Mouse (Mus musculus): ENCODE measurements at regions not wholly inside any gene's neighbourhood (a gene's known extent, or its start where the extent isn't known, plus 50 kb on each side); places are given as distances from the start of the nearest gene placed in this dataset.
A peak's percentile ranks its signal among the peaks of the same experiment; 100 is the strongest.

DNA sequence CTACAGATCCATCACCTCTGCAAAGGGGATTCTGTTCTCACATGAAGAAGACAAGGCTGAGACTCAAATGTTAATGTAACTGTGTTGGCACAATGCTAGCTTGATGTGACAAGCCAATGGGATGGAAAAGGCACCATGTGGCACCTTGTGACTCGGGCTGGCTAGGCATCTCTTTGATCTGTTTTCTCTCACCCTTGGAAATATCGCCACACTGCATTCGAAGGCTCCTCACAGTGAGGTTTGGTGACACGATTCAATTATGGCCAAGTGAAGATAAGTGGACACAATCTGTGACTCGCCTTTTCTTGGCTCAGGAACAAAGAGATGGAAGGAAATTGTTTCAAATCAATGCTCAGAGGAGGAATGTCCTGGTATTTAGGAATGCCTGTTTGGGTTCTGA lies 66.6 kb upstream of the Phyhipl start:
- no peaks in the 10 kb centered on the region for H3K4me1 ChIP-seq
- no peak overlapping the region for H3K4me3 ChIP-seq
- no peaks in the 10 kb centered on the region for H3K27me3 ChIP-seq
- no peak overlapping the region for H3K9ac ChIP-seq
- no peak overlapping the region for H3K4me2 ChIP-seq
- H3K27ac ChIP-seq, result no peak overlapping the region
- no peaks in the 10 kb centered on the region for H3K36me3 ChIP-seq
- ATAC-seq (ENCODE audit: insufficient number of reproducible peaks, low FRiP score, low TSS enrichment, low read depth), result no peak
- WGBS, result 82% methylated on average over 5 of the region's 5 CpGs
- H3K9me3 ChIP-seq, result no peaks in the 10 kb centered on the region

DNA sequence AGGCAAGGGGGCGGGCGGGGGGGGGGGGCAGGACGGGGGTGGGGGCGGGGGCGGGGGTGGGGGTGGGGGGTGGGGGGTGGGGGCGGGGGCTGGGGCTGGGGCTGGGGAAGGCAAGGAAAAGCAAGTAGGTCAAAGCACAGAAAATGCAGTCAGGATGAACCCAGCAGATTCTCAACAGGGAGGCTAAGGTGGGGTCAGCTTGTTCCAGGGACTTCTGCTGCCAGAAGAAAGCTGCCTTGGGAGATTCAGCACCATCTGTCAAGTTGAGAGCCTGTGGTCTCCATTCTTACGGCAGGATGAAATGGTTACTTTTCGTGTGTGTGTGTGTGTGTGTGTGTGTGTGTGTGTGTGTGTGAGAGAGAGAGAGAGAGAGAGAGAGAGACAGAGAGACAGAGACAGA lies 61.7 kb upstream of the Phyhipl start:
- H3K4me1 ChIP-seq, result 0 out of 2 replicates have a peak, but pooled peaks cover 3% of the 10 kb centered on the region
- H3K36me3 ChIP-seq, result no peaks in the 10 kb centered on the region
- 6% methylated on average over 8 of the region's 8 CpGs for WGBS
- H3K4me3 ChIP-seq, result no peak overlapping the region
- no peak overlapping the region for H3K9ac ChIP-seq
- no peaks in the 10 kb centered on the region for H3K9me3 ChIP-seq
- no peaks in the 10 kb centered on the region for H3K27me3 ChIP-seq
- ATAC-seq (ENCODE audit: insufficient number of reproducible peaks, low FRiP score, low TSS enrichment, low read depth), result no peak
- no peak overlapping the region for H3K4me2 ChIP-seq
- H3K27ac ChIP-seq, result no peak overlapping the region

DNA sequence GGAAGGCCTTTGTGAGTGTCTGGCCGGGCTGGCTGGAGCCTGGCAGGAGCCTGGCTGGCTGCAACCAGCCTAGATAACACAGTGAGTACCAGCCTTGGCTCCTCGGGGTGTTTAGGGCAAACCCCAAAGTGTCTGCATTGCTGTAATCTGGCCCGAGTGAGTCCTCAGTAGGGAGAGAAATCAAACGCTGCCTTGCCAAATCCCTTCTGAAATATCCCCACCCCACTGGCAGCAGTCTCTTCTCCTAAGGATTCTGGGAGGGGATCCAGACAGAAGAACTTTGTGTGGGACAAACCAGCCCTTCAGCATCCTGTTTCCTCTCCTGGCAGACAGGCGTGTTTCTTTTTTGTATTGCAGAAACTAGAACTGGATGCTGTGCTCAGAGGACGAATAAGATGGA lies 61.3 kb upstream of the Phyhipl start:
- H3K4me1 ChIP-seq, result 0 out of 2 replicates have a peak, but pooled peaks cover 3% of the 10 kb centered on the region
- H3K9me3 ChIP-seq, result no peaks in the 10 kb centered on the region
- H3K27ac ChIP-seq, result peak overlapping the region; percentile 74
- WGBS, result 12% methylated on average over 6 of the region's 6 CpGs
- no peak overlapping the region for H3K4me2 ChIP-seq
- no peak for ATAC-seq (ENCODE audit: insufficient number of reproducible peaks, low FRiP score, low TSS enrichment, low read depth)
- no peaks in the 10 kb centered on the region for H3K27me3 ChIP-seq
- no peak overlapping the region; the same call in 1 of the 2 replicates for H3K4me3 ChIP-seq
- H3K36me3 ChIP-seq, result no peaks in the 10 kb centered on the region
- H3K9ac ChIP-seq, result no peak overlapping the region

DNA sequence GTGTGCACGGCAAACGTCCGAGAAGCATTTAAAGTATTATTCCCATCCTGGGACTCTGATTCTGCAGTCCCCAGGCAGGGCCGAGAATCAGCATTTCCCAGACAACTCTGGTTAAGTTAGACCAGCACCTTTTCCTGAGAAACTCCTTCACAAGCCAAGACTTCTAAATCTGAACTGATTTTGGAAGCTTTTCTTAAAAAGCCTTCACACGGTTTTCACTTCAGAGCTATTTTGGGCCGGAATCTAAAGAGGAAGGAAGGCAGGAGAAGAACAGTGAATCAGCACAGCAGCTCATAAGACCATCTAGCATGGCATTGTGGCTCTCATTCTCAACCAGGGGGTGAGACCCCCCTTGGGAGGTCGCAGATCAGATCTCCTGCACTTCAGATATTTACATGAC lies 57.5 kb upstream of the Phyhipl start:
- Histone ChIP-seq H3K27ac (no peak overlapping the region), H3K4me2 (no peak overlapping the region), H3K9ac (no peak overlapping the region), H3K27me3 (no peaks in the 10 kb centered on the region), H3K4me3 (no peak overlapping the region), H3K36me3 (no peaks in the 10 kb centered on the region), H3K4me1 (0 out of 2 replicates have a peak, but pooled peaks cover 3% of the 10 kb centered on the region), H3K9me3 (no peaks in the 10 kb centered on the region)
- ATAC-seq (ENCODE audit: insufficient number of reproducible peaks, low FRiP score, low TSS enrichment, low read depth), result no peak
- 82% methylated on average over 7 of the region's 7 CpGs for WGBS

DNA sequence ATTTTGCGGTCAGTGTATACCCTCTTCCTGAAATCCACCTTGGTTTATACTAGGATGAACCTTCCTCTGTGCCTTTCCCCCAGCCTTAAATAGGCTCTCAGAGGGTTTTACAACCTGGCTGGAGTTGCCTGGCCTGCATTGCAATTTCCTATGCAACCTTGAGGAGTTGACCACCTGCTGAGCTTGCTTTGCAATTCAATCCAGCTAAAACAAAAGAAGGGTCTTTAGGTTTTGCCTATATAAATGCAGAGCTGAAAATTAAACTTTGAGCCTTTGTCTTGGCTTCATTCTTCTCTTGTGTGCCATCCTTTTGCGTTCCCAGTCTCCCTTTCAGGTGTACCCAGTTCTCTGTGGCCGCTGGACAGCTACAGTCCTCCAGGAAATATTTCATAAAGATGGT lies 53.0 kb upstream of the Phyhipl start:
- Histone ChIP-seq H3K9ac (no peak overlapping the region), H3K27me3 (no peaks in the 10 kb centered on the region), H3K4me2 (no peak overlapping the region), H3K36me3 (no peaks in the 10 kb centered on the region), H3K4me1 (no peaks in the 10 kb centered on the region), H3K9me3 (no peaks in the 10 kb centered on the region), H3K27ac (no peak overlapping the region), H3K4me3 (no peak overlapping the region)
- ATAC-seq (ENCODE audit: insufficient number of reproducible peaks, low FRiP score, low TSS enrichment, low read depth), result no peak
- 64% methylated on average over 3 of the region's 3 CpGs for WGBS

Measured in limb, embryonic 15.5 days (tissue).